Mouse (Mus musculus) lung, adult 2 months (tissue): Measurements from ENCODE around the gene Gm9922. TPM values are rescaled to one million over a fixed set of nuclear protein-coding genes. Genes with fewer than 3 reads are reported as not detected.

Experiments used
- DNase-seq: peaks from one replicate; pipeline ENCODE4 v3.0.0; 2022
- H3K4me1 ChIP-seq: fragments of 200-500 bp; 2 replicates; pipeline ENCODE4 v1.6.1; 2011; ENCODE audit warnings: low read length; ENCODE audit not compliant: control insufficient read depth, insufficient read depth
- H3K4me3 ChIP-seq: fragments of 200-500 bp; replicated peaks from 2 replicates; pipeline ENCODE3; 2011; ENCODE audit warnings: low read depth, mild to moderate bottlenecking, control low read depth, low read length; ENCODE audit errors: extremely low read depth
- CTCF ChIP-seq: fragments of 200-500 bp; IDR thresholded peaks from 2 replicates; pipeline ENCODE4 v1.5.1; 2011; ENCODE audit warnings: mild to moderate bottlenecking, low read length, control low read depth; ENCODE audit not compliant: insufficient read depth
- POLR2A ChIP-seq: fragments of 200-500 bp; IDR thresholded peaks from 2 replicates; pipeline ENCODE4 v1.6.1; 2011; ENCODE audit warnings: low read depth, mild to moderate bottlenecking, control low read depth, low read length, borderline replicate concordance; ENCODE audit errors: extremely low read depth
- WGBS: fragments of 180-500 bp; shearing (Covaris S2); methylation state at CpG from one replicate; pipeline ENCODE4 v1.1.7; 2018; 5-methylcytosine and 5-hydroxymethylcytosine counted together
- polyA plus RNA-seq: library from polyadenylated mRNA; depleted of rRNA; stranded (reverse); fragments of >200 nt; gene quantifications from 2 replicates; pipeline ENCODE4 v1.2.3, GENCODE M21; 2012

Gm9922 gene
- polyA plus RNA-seq, 1 experiment, result 2.1 TPM

GRCm38 (mm10) chr14:101748436-101748835 lies 18.8 kb upstream of the Gm9922 start:
- Histone ChIP-seq H3K4me3 (no peak overlapping the region), H3K4me1 (no peaks in the 10 kb centered on the region)
- DNase-seq, result no peak
- TF ChIP-seq CTCF (no peak), POLR2A (no peak)
- 84% methylated on average over 7 of the region's 7 CpGs for WGBS

GRCm38 (mm10) chr14:101747811-101748210 lies 18.2 kb upstream of the Gm9922 start:
- TF ChIP-seq CTCF (no peak), POLR2A (no peak)
- H3K4me1 ChIP-seq, result no peaks in the 10 kb centered on the region
- no peak for DNase-seq
- no peak overlapping the region for H3K4me3 ChIP-seq
- WGBS, result 93% methylated on average over 11 of the region's 11 CpGs

GRCm38 (mm10) chr14:101746635-101747034 lies 17.0 kb upstream of the Gm9922 start:
- TF ChIP-seq CTCF (no peak), POLR2A (no peak)
- DNase-seq, result no peak
- no peaks in the 10 kb centered on the region for H3K4me1 ChIP-seq
- no peak overlapping the region for H3K4me3 ChIP-seq
- 75% methylated on average over 3 of the region's 3 CpGs for WGBS

- WGBS, result 82% methylated on average over 4 of the region's 4 CpGs
- H3K4me1 ChIP-seq, result no peaks in the 10 kb centered on the region
- DNase-seq, result no peak
- TF ChIP-seq CTCF (no peak), POLR2A (no peak)
- no peak overlapping the region for H3K4me3 ChIP-seq
Observed at GRCm38 (mm10) chr14:101737501-101737900, 7.9 kb upstream of the Gm9922 start.

- H3K4me1 ChIP-seq, result 0 out of 2 replicates have a peak, but pooled peaks cover 2% of the 10 kb centered on the region
- 29% methylated on average over 10 of the region's 10 CpGs for WGBS
- TF ChIP-seq CTCF (no peak), POLR2A (no peak)
- H3K4me3 ChIP-seq, result no peak overlapping the region
- no peak for DNase-seq
Observed at GRCm38 (mm10) chr14:101733542-101734303, 4.1 kb upstream of the Gm9922 start.

GRCm38 (mm10) chr14:101729972-101730692 lies 518 bp upstream of the Gm9922 start:
- Histone ChIP-seq H3K4me3 (peak overlapping the region; percentile 61), H3K4me1 (0 out of 2 replicates have a peak, but pooled peaks cover 2% of the 10 kb centered on the region)
- no peak for TF ChIP-seq POLR2A
- TF ChIP-seq CTCF, result no peak
- whole genome bisulfite sequencing, result 3% methylated on average over 28 of the region's 28 CpGs
- peak; percentile 3 for DNase-seq

- DNase-seq, result no peak
- TF ChIP-seq POLR2A, result no peak
- no peak for TF ChIP-seq CTCF
- no peak overlapping the region for H3K4me3 ChIP-seq
- no peaks in the 10 kb centered on the region for H3K4me1 ChIP-seq
- 86% methylated on average over 2 of the region's 2 CpGs for WGBS
Observed at GRCm38 (mm10) chr14:101714414-101714813, 15.2 kb downstream of the Gm9922 start.

- Histone ChIP-seq H3K4me1 (no peaks in the 10 kb centered on the region), H3K4me3 (no peak overlapping the region)
- no peak for DNase-seq
- WGBS, result 76% methylated on average over 5 of the region's 5 CpGs
- TF ChIP-seq CTCF (no peak), POLR2A (no peak)
Observed at GRCm38 (mm10) chr14:101707088-101707487, 22.5 kb downstream of the Gm9922 start.

GRCm38 (mm10) chr14:101704479-101704878 lies 25.1 kb downstream of the Gm9922 start:
- 61% methylated on average over 4 of the region's 4 CpGs for WGBS
- Histone ChIP-seq H3K4me3 (no peak overlapping the region), H3K4me1 (no peaks in the 10 kb centered on the region)
- DNase-seq, result no peak
- TF ChIP-seq POLR2A (no peak), CTCF (no peak)
